In the genomic region with DNA sequence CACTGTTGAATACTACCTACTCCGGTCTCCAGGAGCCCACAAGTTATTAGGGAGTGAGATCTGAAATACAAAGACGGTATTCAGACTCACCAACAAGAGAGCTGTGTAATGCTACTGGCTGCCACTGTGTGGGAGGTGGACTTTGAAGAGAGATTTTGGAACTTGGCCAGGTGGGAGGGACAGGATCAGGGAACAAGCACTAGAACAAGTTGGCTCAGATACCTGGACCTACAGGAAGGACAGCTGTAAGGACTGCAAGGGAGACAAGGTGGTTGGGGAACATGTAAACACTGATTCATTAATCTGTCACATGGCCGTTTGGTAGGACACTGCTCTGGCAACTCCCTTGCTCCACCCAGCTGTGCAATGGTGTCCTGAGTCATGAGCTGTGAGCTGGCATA, we compare ENCODE assay signal across 9 mouse cellular contexts. TPM values are rescaled to one million over a fixed set of nuclear protein-coding genes. Genes with fewer than 3 reads are reported as not detected.
DNase-seq lines count a peak whose midpoint lies in the region; ATAC-seq and TF ChIP-seq lines count a peak whose summit lies in the region.
"Had no signal": no experiment of that assay in that cellular context is flagged by ENCODE, and none has a peak within 500 bp of the region (broad histone marks: within the 10 kb centered on the region; RNA-seq: fewer than 3 reads in every experiment).

No protein-coding gene starts in this region.

- H3K4me1 ChIP-seq in heart, postnatal 0 days (ENCODE audit: control insufficient read depth, insufficient read depth): no peaks in the 10 kb centered on the region
- no peaks in the 10 kb centered on the region for H3K4me1 ChIP-seq in heart, embryonic 11.5 days (ENCODE audit: control insufficient read depth, insufficient read depth, low read length)
- H3K4me1 ChIP-seq in intestine, embryonic 14.5 days (replicated peaks; ENCODE audit: control insufficient read depth, insufficient read depth, low read length): no peaks in the 10 kb centered on the region
- H3K4me1 ChIP-seq in neural tube, embryonic 15.5 days: no peaks in the 10 kb centered on the region

- H3K27ac ChIP-seq in heart, postnatal 0 days (ENCODE audit: low read depth): no peak overlapping the region
- H3K27ac ChIP-seq in heart, embryonic 11.5 days (ENCODE audit: low read depth, low read length): no peak overlapping the region
- H3K27ac ChIP-seq in intestine, embryonic 14.5 days (ENCODE audit: low read depth): no peak overlapping the region
- H3K27ac ChIP-seq in neural tube, embryonic 15.5 days (replicated peaks): no peak overlapping the region
- H3K27ac ChIP-seq: macrophage had no signal

- peak; percentile 64 for ATAC-seq in heart, postnatal 0 days (ENCODE audit: insufficient read depth, low read depth)
- ATAC-seq in heart, embryonic 11.5 days (replicated peaks; ENCODE audit: insufficient number of reproducible peaks, low FRiP score, low TSS enrichment): no peak
- ATAC-seq in intestine, embryonic 14.5 days (replicated peaks; ENCODE audit: low FRiP score, low TSS enrichment, low read depth): 0 out of 2 replicates have a peak, but pooled peaks have one; percentile 27
- ATAC-seq in neural tube, embryonic 15.5 days (ENCODE audit: low FRiP score): no peak

- H3K36me3 ChIP-seq in heart, postnatal 0 days (replicated peaks; ENCODE audit: control insufficient read depth, insufficient read depth, low read length): no peaks in the 10 kb centered on the region
- H3K36me3 ChIP-seq in heart, embryonic 11.5 days (ENCODE audit: control insufficient read depth, insufficient read depth, low read length): no peaks in the 10 kb centered on the region
- H3K36me3 ChIP-seq in intestine, embryonic 14.5 days (ENCODE audit: control insufficient read depth, insufficient read depth, low read length): no peaks in the 10 kb centered on the region
- H3K36me3 ChIP-seq in neural tube, embryonic 15.5 days: no peaks in the 10 kb centered on the region

- no peak overlapping the region for H3K4me3 ChIP-seq in heart, postnatal 0 days (ENCODE audit: low read depth, low read length)
- H3K4me3 ChIP-seq in heart, embryonic 11.5 days (ENCODE audit: low read depth, low read length): no peak overlapping the region
- no peak overlapping the region for H3K4me3 ChIP-seq in intestine, embryonic 14.5 days (ENCODE audit: low read depth, low read length)
- no peak overlapping the region for H3K4me3 ChIP-seq in neural tube, embryonic 15.5 days (replicated peaks)

- intact Hi-C loops in gastrocnemius, postnatal 14 days (cut with DNase I; ENCODE audit: low total_unique reads): no loop called here

- DNase-seq in heart, postnatal 0 days (ENCODE audit: low spot score): peak; percentile 27
- DNase-seq in Muller cell, postnatal 12 days (ENCODE audit: inconsistent ontology term): peak; percentile 78
- no peak for DNase-seq in intestine, embryonic 14.5 days (ENCODE audit: low spot score)
- DNase-seq in lung, postnatal 10 days: peak; percentile 77
- no peak for DNase-seq in cerebellum, adult 9-10 months
- DNase-seq in gastrocnemius, postnatal 14 days: no peak

- 43% methylated on average over 3 of the region's 3 CpGs for WGBS in heart, postnatal 0 days
- 64% methylated on average over 3 of the region's 3 CpGs for WGBS in heart, embryonic 11.5 days (ENCODE audit: insufficient replicate concordance)
- 53% methylated on average over 3 of the region's 3 CpGs for WGBS in intestine, embryonic 14.5 days
- 53% methylated on average over 3 of the region's 3 CpGs for WGBS in neural tube, embryonic 15.5 days

- no peak overlapping the region for H3K9ac ChIP-seq in heart, postnatal 0 days (replicated peaks; ENCODE audit: low read depth, low read length)
- H3K9ac ChIP-seq in heart, embryonic 11.5 days (ENCODE audit: low read depth, low read length): no peak overlapping the region
- no peak overlapping the region for H3K9ac ChIP-seq in intestine, embryonic 14.5 days (ENCODE audit: low read length)
- no peak overlapping the region for H3K9ac ChIP-seq in neural tube, embryonic 15.5 days (replicated peaks)

- no peak overlapping the region for H3K4me2 ChIP-seq in heart, postnatal 0 days (ENCODE audit: low read depth, low read length)
- no peak overlapping the region for H3K4me2 ChIP-seq in heart, embryonic 11.5 days
- no peak overlapping the region for H3K4me2 ChIP-seq in intestine, embryonic 14.5 days (ENCODE audit: low read length)
- H3K4me2 ChIP-seq in neural tube, embryonic 15.5 days: no peak overlapping the region

- H3K9me3 ChIP-seq in heart, postnatal 0 days (replicated peaks; ENCODE audit: control insufficient read depth, low read length): no peaks in the 10 kb centered on the region
- H3K9me3 ChIP-seq in heart, embryonic 11.5 days (replicated peaks; ENCODE audit: control insufficient read depth, low read length): no peaks in the 10 kb centered on the region
- no peaks in the 10 kb centered on the region for H3K9me3 ChIP-seq in intestine, embryonic 14.5 days (ENCODE audit: control insufficient read depth, low read length)
- H3K9me3 ChIP-seq in neural tube, embryonic 15.5 days (replicated peaks): no peaks in the 10 kb centered on the region

- TF ChIP-seq CTCF in heart, postnatal 0 days (IDR thresholded peaks at IDR 0.05; ENCODE audit: low read depth): no peak

- H3K27me3 ChIP-seq in heart, postnatal 0 days (ENCODE audit: control insufficient read depth, insufficient read depth, low read length): no peaks in the 10 kb centered on the region; the same call in 1 of the 2 replicates
- 0 out of 2 replicates have a peak, but pooled peaks cover 2% of the 10 kb centered on the region for H3K27me3 ChIP-seq in heart, embryonic 11.5 days (ENCODE audit: control insufficient read depth, insufficient read depth, low read length)
- H3K27me3 ChIP-seq in intestine, embryonic 14.5 days (replicated peaks; ENCODE audit: control insufficient read depth, insufficient read depth, low read length): no peaks in the 10 kb centered on the region
- H3K27me3 ChIP-seq in neural tube, embryonic 15.5 days (replicated peaks): no peaks in the 10 kb centered on the region

- no peak for TF ChIP-seq EP300 in heart, postnatal 0 days (IDR thresholded peaks at IDR 0.05; ENCODE audit: low read depth)

RNA-seq across cellular contexts. Expression of a gene that starts 19.4 kb away (rescaled TPM):
- total RNA-seq in heart, postnatal 0 days (2014; rRNA removed; ENCODE audit: low replicate concordance): 2.4 TPM in 2 replicates
- polyA plus RNA-seq in heart, postnatal 0 days (2015; fragmentation: Nextera tagmentation; extraction: Ambion mirVana): 0.97 and 1.2 TPM in 2 replicates
- polyA plus RNA-seq in heart, embryonic 11.5 days (2014; fragmentation: Nextera tagmentation; extraction: Ambion mirVana): 2.0 and 3.1 TPM in 2 replicates
- 12.4 and 12.6 TPM in 2 replicates for polyA plus RNA-seq in intestine, embryonic 14.5 days (2014; fragmentation: Nextera tagmentation; extraction: Ambion mirVana)
- polyA plus RNA-seq in neural tube, embryonic 15.5 days (2015; fragmentation: Nextera tagmentation; extraction: Ambion mirVana): 16.9 and 18.1 TPM in 2 replicates
- total RNA-seq in gastrocnemius, postnatal 14 days (2021): 1 to 10 TPM; 1.4 to 2.3 TPM

RNA-seq across cellular contexts. Expression of a gene that starts 19.5 kb away (rescaled TPM):
- 33.8 and 37.8 TPM in 2 replicates for total RNA-seq in heart, postnatal 0 days (2014; rRNA removed; ENCODE audit: low replicate concordance)
- polyA plus RNA-seq in heart, postnatal 0 days (2015; fragmentation: Nextera tagmentation; extraction: Ambion mirVana): 27.8 and 30.3 TPM in 2 replicates
- 40.3 and 46.3 TPM in 2 replicates for polyA plus RNA-seq in heart, embryonic 11.5 days (2014; fragmentation: Nextera tagmentation; extraction: Ambion mirVana)
- 43.1 and 51.0 TPM in 2 replicates for polyA plus RNA-seq in intestine, embryonic 14.5 days (2014; fragmentation: Nextera tagmentation; extraction: Ambion mirVana)
- 13.0 and 17.8 TPM in 2 replicates for polyA plus RNA-seq in neural tube, embryonic 15.5 days (2015; fragmentation: Nextera tagmentation; extraction: Ambion mirVana)
- total RNA-seq in gastrocnemius, postnatal 14 days (2021): 10 to 100 TPM; 16.6 to 17.0 TPM

Comparison
In these comparisons a context has a peak if more than half of its experiments do, and no peak if none do; other contexts are left out.
1. ATAC-seq: peak in heart, postnatal 0 days (single experiment) and intestine, embryonic 14.5 days (single experiment); none in heart, embryonic 11.5 days (single experiment) and neural tube, embryonic 15.5 days (single experiment).
2. DNase-seq: peak in heart, postnatal 0 days (single experiment), Muller cell, postnatal 12 days (single experiment) and lung, postnatal 10 days (single experiment); none in intestine, embryonic 14.5 days (single experiment), cerebellum, adult 9-10 months (single experiment) and gastrocnemius, postnatal 14 days (single experiment).